Mouse (Mus musculus) cerebellum, adult 18-20 months (tissue): Measurements from ENCODE around the gene Cep72.
A peak's percentile ranks its signal among the peaks of the same experiment; 100 is the strongest.
"Not testable (repeated sequence)": the region's sequence is repeated elsewhere in the genome, so short reads cannot be mapped to it uniquely, and the experiment has no call there.

ENCODE experiments used
- DNase-seq, 2 experiments: peaks; one replicate each; pipeline ENCODE4 v3.0.0; 2021

The Cep72 gene

DNA sequence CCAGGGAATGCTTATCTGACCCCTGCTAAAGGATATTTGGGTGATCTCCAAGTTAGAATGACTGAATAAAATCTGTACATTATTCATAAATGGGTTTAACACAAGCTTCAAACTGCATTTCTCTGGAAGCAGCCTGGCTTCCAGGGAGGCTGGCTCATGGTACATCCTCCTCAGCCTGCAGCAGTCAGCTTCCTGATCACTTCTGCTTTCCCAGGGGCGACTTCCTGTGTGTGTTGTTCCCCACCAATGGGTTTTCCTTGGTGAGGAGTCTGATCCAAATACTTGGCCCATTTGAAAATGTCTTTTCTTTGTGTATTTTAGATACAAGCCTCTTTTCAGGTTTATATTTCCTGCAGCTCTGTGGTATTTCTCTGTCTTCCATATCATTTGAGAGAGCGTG is 33.1 kb downstream of the Cep72 start:
- no peak for DNase-seq

GRCm38 (mm10) chr13:74028116-74028515 is 34.0 kb downstream of the Cep72 start:
- DNase-seq, result no peak

DNA sequence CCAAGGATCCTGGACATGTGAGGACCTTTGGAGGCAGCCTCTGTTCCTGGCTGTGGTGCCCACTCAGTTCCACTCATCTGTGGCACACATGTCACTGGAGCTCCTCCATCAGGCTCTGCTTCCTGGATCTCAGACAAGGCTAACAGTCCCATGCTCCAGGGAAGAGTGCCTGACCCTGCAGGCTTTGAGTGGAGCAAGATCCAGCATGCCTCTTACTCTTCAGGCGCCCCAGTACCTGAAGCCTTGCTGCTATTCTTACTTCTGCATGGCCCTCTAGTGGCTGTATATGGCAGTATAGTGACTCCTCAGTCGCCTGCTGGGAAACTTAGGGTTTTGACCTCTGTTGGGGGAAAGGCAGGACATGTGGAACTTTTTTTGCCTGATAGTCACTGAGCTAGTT is 35.9 kb downstream of the Cep72 start:
- DNase-seq, result peak; percentile 49 to 67

- peak; percentile 50 to 54 for DNase-seq
These were observed 36.7 kb downstream of the Cep72 start for GRCm38 (mm10) chr13:74025151-74026081.

DNA sequence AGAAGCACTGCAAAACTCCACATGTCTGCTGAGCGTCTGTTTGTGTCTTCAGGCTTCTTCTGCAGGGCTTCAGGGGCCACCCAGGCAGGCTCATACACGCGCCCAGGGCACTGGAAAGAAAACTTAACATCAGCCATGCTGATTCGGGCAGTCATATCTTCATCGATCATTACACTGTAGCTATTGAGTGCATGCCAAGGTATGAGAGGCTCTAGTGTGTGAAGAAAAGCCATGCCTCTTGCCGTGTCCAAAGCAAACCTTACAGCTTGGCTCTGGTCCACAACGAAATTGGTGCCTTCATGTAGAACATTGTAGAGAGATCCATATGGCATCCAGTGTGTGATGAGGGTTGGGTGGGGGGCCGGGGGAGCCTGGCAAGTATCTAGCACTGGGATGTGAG is 43.1 kb downstream of the Cep72 start:
- not testable (repeated sequence) for DNase-seq

DNA sequence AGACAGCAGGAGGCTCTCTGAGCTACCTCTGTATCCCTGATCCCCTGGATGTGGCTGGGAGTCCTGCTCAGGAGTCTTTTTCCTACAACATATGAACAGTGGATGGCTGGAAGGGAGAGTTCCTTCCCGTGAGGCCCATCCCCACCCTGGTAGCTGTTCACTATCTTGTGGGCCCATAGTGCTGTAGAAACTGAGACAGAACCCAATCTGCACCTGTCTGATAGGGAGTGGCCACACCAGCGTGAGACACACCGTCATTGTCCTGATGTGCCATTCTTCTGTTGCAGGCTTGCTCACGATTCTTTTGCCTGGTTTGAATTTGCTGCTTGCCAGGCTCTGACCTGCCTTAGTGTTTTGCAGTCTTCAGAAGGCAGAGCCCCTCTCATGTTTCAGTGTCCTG is 44.7 kb downstream of the Cep72 start:
- DNase-seq, result no peak

DNA sequence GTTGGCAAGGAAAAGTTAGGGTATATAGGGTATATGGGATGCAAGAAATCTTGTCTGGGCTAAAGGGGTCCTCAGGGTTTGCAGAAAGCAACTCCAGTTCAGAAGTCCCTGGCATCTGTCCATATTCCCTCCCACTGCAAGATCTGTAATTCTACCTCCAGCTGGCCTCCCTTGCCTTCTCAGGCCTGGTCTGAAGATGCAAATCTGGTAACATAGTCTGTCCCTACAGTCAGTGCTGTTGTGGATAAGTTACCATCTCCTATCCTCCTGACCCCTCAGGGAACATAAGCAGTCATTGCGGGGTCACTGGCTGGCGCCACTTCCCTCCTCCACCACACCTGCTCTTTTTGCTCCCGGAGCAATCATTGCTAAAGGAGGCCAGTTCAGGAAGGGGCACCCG is 46.2 kb downstream of the Cep72 start:
- no peak for DNase-seq

DNA sequence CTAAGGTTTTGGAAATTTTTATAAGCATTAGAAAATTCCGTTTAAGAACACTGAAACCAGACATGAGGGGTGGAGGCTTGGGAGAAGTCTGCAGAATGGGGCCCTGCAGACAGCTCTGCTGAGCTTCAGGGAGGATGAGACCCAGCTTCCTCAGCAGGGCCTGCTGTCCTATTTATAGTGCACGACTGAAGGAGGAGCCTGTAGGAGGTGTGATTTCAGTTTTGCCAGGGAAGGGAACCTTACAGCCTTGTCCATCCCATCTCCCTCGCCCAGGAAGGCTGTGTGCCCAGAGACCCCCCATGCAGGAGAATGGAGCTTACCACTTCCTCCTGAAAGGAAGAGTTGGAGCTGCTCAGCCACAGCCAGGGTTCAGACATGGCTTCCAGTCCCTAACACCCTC is 51.4 kb downstream of the Cep72 start:
- DNase-seq, result peak; percentile 55 to 61

GRCm38 (mm10) chr13:74009791-74010614 is 52.1 kb downstream of the Cep72 start:
- peak; percentile 85 to 86 for DNase-seq

DNA sequence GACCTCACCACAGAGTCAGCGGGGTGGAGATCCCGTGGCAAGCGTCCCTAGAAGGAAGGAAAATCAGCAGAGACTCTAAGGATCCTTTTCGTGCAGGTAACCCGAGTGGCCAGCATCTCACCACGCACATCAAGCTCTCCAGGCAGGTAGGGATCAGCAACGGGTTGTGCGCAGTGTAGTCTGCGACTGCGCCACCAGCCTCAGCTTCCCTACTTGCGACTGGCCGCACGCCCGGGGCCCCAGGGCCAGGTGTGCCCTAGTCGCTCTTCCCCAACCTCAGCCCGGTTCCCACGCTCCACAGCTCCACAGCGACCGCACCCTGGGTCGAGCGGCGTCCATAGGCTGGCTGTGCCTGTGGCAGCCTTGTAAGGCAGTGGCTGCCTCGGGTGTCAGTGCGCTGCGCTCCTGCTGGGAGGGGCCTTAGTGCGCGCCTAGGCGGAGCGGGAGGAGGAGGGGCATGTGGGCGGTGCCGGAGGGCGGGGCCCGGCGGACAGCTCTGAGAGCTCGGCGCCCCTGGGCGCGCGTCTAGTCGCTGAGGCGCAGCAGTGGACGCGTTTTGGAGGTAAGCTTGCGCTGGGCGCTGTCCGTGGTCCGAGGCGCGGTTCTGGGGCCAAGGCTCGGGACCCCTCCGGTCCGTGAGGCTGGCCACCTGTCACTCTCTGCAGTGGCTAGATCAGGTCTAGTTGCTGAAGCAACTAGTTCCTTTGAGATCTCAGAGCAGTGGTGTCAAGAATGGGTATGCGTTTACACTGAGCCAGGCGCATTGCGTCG is 53.0 kb downstream of the Cep72 start, which contains the start of gene Tppp:
Gene Tppp, plus strand, starts transcription at position 460 of the 771 bp plus-strand sequence.
- DNase-seq, result peak; percentile 96 to 97

- peak in 1 of 2 experiments; percentile 11 for DNase-seq
These were observed 53.9 kb downstream of the Cep72 start for GRCm38 (mm10) chr13:74008216-74008615.

GRCm38 (mm10) chr13:74006881-74007280 is 55.2 kb downstream of the Cep72 start:
- DNase-seq, result peak in 1 of 2 experiments; percentile 6

DNA sequence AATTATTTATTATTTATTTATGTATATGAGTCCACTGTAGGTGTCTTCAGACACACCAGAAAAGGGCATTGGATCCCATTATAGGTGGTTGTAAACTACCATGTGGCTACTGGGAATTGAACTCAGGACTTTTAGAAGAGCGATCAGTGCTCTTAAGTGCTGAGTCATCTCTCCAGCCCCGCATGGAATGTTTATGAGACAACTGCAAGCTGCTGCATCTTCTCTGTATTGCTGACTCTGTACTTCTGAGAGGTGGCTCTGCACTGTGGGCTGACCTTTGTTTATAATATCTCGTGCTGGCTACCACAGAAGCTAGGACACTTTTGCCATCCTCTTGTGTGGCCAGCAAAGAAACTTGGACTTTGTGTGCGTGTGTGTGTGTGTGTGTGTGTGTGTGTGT is 60.6 kb downstream of the Cep72 start:
- no peak for DNase-seq

GRCm38 (mm10) chr13:74000961-74001360 is 61.1 kb downstream of the Cep72 start:
- no peak for DNase-seq

DNA sequence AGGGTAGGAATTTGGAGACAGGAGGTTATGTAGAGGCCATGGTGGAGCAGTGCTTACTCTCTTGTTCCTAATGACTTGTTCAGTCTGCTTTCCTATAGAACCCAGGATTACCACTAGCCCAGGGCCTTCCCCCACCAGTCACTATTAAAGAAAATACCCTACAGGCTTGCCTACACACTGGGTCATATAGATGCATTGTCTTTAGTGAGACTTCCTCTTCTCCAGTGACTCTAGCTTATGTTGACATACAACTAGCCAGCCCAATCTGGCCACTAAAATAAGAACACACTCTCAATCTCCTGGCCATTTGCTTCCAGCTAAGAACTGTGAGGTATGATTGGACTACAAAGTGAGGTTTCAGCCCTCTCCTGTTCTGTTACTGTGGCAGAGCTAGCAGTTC is 61.6 kb downstream of the Cep72 start:
- DNase-seq, result no peak

- DNase-seq, result no peak
These were observed 65.6 kb downstream of the Cep72 start for GRCm38 (mm10) chr13:73996456-73996855.

- no peak for DNase-seq
These were observed 70.8 kb downstream of the Cep72 start for GRCm38 (mm10) chr13:73991267-73991666.

DNA sequence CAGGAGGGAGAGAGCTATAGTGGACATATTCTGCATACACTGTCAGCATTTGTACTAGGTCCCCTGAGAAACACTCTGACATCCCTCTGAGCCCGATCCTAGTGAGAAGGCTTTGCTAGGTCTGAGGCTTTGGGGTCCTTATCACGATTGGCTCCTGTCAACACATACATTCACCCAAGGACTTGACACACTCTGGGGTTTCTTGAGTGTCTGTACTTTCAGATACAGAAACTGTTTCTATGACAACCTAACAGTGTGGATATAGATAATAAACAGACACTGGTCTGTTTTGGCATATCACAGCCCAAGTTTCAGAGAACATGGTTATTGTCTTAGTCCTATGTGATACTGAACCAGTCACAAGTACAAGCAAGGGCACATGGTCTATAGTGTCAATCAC is 71.3 kb downstream of the Cep72 start:
- DNase-seq, result no peak

- no peak for DNase-seq
These were observed 71.8 kb downstream of the Cep72 start for GRCm38 (mm10) chr13:73990325-73990724.
